In the genomic region with DNA sequence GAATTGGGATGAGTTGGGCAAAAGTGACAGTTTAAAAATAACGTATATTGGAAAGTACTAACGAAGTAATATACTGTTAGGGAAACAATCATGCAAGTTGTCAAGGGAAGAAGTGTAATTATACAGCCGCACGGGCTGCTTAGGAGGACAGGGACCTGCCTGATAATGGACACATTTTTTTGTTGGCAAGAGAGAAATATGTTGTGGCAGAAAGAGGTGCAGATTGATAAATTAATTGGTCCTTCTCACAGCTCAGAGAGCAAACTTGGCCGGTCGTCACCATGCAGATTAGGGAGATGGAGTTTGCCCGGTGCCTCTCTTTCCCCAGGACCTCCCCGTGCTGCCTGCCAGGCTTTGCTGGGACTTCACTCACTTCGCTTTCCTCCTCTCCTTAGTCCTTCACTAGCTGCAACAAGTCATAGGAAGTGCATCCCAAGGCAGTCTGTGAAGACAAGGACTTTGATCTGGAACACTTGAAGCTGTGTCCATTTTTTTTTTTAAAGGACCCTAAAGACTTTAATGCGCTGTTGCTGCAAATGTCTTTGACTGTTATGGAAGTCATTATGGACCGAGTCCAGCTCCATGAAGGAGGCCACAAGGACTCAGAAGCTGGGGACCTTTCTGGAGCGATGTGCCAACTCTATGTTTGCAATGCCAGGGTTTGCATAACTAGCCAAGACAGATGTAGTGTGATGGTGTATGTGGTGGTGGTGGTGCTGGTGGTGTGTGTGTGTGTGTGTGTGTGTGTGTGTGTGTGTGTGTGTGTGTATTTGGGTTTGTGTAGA, we compare ENCODE assay signal across 21 mouse cellular contexts.
DNase-seq lines count a peak whose midpoint lies in the region; ATAC-seq and TF ChIP-seq lines count a peak whose summit lies in the region.
"Had no signal": no experiment of that assay in that cellular context is flagged by ENCODE, and none has a peak within 500 bp of the region (broad histone marks: within the 10 kb centered on the region; RNA-seq: fewer than 3 reads in every experiment).

No protein-coding gene starts in this region.

- peaks cover 5% of the 10 kb centered on the region; the same call in 1 of the 2 replicates for H3K4me1 ChIP-seq in lung, embryonic 16.5 days (replicated peaks; ENCODE audit: control insufficient read depth, insufficient read depth, low read length)
- H3K4me1 ChIP-seq in liver, postnatal 0 days (ENCODE audit: insufficient read depth) = no peaks in the 10 kb centered on the region
- H3K4me1 ChIP-seq: hindbrain, embryonic 10.5 days; intestine, embryonic 15.5 days; limb, embryonic 15.5 days had no signal

- peaks cover 3% of the 10 kb centered on the region; the same call in 1 of the 2 replicates for H3K27me3 ChIP-seq in lung, embryonic 16.5 days (ENCODE audit: control insufficient read depth, insufficient read depth, low read depth, low read length)
- no peaks in the 10 kb centered on the region for H3K27me3 ChIP-seq in liver, postnatal 0 days (ENCODE audit: insufficient read depth, low read length)
- H3K27me3 ChIP-seq: intestine, embryonic 15.5 days had no signal

- intact Hi-C loops in heart, postnatal 10 days (cut with DNase I) = no loop called here

- H3K4me2 ChIP-seq in lung, embryonic 16.5 days (ENCODE audit: low read depth, low read length) = no peak overlapping the region; the same call in 1 of the 2 replicates
- H3K4me2 ChIP-seq in liver, postnatal 0 days (ENCODE audit: low read depth, low read length) = no peak overlapping the region
- H3K4me2 ChIP-seq: heart, embryonic 11.5 days; intestine, embryonic 15.5 days; limb, embryonic 15.5 days; midbrain, embryonic 12.5 days had no signal

- peak; percentile 91 for ATAC-seq in lung, embryonic 16.5 days (ENCODE audit: low read depth)
- no peak for ATAC-seq in liver, postnatal 0 days
- ATAC-seq: hindbrain, embryonic 16.5 days; intestine, embryonic 15.5 days had no signal

- no peak overlapping the region for H3K4me3 ChIP-seq in lung, embryonic 16.5 days (ENCODE audit: low read length)
- H3K4me3 ChIP-seq in liver, postnatal 0 days (ENCODE audit: low read depth, low read length) = no peak overlapping the region
- H3K4me3 ChIP-seq: hindbrain, embryonic 10.5 days; intestine, embryonic 15.5 days; layer of hippocampus, adult 2 months; limb, embryonic 15.5 days; midbrain, embryonic 12.5 days had no signal

- peak; percentile 25 for DNase-seq in adrenal gland, postnatal 10 days
- DNase-seq in adrenal gland, adult 2 months = no peak
- peak; percentile 25 for DNase-seq in heart, adult 11 months
- no peak for DNase-seq in heart, postnatal 10 days
- no peak for DNase-seq in lung, adult 18-20 months
- no peak for DNase-seq in liver, postnatal 0 days
- DNase-seq: cerebellum, adult 18-20 months; cerebellum, postnatal 36 days; gastrocnemius, postnatal 10 days; kidney, postnatal 25 days; thymus, adult 18-20 months; thymus, postnatal 36 days had no signal

- H3K36me3 ChIP-seq in lung, embryonic 16.5 days (ENCODE audit: control insufficient read depth, insufficient read depth, low read length) = no peaks in the 10 kb centered on the region
- no peaks in the 10 kb centered on the region for H3K36me3 ChIP-seq in liver, postnatal 0 days (replicated peaks; ENCODE audit: insufficient read depth, low read length)
- H3K36me3 ChIP-seq: hindbrain, embryonic 10.5 days; intestine, embryonic 15.5 days; limb, embryonic 15.5 days; midbrain, embryonic 12.5 days had no signal

- H3K27ac ChIP-seq in lung, embryonic 16.5 days (ENCODE audit: low read length) = no peak overlapping the region
- no peak overlapping the region for H3K27ac ChIP-seq in liver, postnatal 0 days (ENCODE audit: low read depth)
- H3K27ac ChIP-seq: hindbrain, embryonic 10.5 days; intestine, embryonic 15.5 days; layer of hippocampus, adult 2 months; limb, embryonic 15.5 days; liver, embryonic 14.5 days; midbrain, embryonic 12.5 days had no signal

- no peaks in the 10 kb centered on the region for H3K9me3 ChIP-seq in lung, embryonic 16.5 days (ENCODE audit: control insufficient read depth, low read length)
- no peaks in the 10 kb centered on the region for H3K9me3 ChIP-seq in liver, postnatal 0 days (ENCODE audit: low read length)
- H3K9me3 ChIP-seq: hindbrain, embryonic 10.5 days; intestine, embryonic 15.5 days; limb, embryonic 15.5 days; midbrain, embryonic 12.5 days had no signal

- no peak for TF ChIP-seq CTCF in liver, postnatal 0 days (IDR thresholded peaks at IDR 0.05; ENCODE audit: low read depth)

- 39% methylated on average over 12 of the region's 12 CpGs for WGBS in lung, embryonic 16.5 days
- 80% methylated on average over 12 of the region's 12 CpGs for WGBS in liver, postnatal 0 days (ENCODE audit: insufficient replicate concordance)

- no peak overlapping the region for H3K9ac ChIP-seq in lung, embryonic 16.5 days (ENCODE audit: low read length)
- H3K9ac ChIP-seq in liver, postnatal 0 days (replicated peaks) = no peak overlapping the region
- H3K9ac ChIP-seq: intestine, embryonic 15.5 days; limb, embryonic 15.5 days; liver, embryonic 14.5 days; midbrain, embryonic 12.5 days had no signal

- no peak for TF ChIP-seq EP300 in liver, postnatal 0 days (IDR thresholded peaks at IDR 0.05; ENCODE audit: low read depth)

Comparison
In these comparisons a context has a peak if more than half of its experiments do, and no peak if none do; other contexts are left out.
1. DNase-seq: peak in adrenal gland, postnatal 10 days (single experiment) and heart, adult 11 months (single experiment); none in adrenal gland, adult 2 months (single experiment), heart, postnatal 10 days (0 of 2), lung, adult 18-20 months (0 of 2) and liver, postnatal 0 days (single experiment).